Mouse (Mus musculus) midbrain, embryonic 11.5 days (tissue): ENCODE data around the gene Psg19. TPM values are rescaled to one million over a fixed set of nuclear protein-coding genes. Genes with fewer than 3 reads are reported as not detected.

Experiments
- ATAC-seq: fragments of 200-750 bp; cut with Nextera tagmentation; 2 replicates; pipeline ENCODE4 v1.8.0; 2017; ENCODE audit warnings: moderate TSS enrichment, moderate library complexity; ENCODE audit not compliant: low FRiP score
- DNase-seq: peaks from one replicate; pipeline ENCODE4 v3.0.0; 2015; ENCODE audit warnings: low spot score; ENCODE audit errors: missing footprints
- H3K27ac ChIP-seq: fragments of 300-500 bp; sonication (generic); 2 replicates; pipeline ENCODE4 v1.5.1; 2014; ENCODE audit warnings: low read depth, low read length
- H3K27me3 ChIP-seq: fragments of 300-500 bp; sonication (generic); 2 replicates; pipeline ENCODE4 v1.6.1; 2014; ENCODE audit warnings: mild to moderate bottlenecking, low read length, moderate library complexity, mixed read lengths; ENCODE audit not compliant: control insufficient read depth, insufficient read depth
- H3K36me3 ChIP-seq: fragments of 300-500 bp; sonication (generic); 2 replicates; pipeline ENCODE4 v1.6.1; 2014; ENCODE audit warnings: mild to moderate bottlenecking, low read length, moderate library complexity, mixed read lengths; ENCODE audit not compliant: control insufficient read depth, insufficient read depth
- H3K4me1 ChIP-seq: fragments of 300-500 bp; sonication (generic); 2 replicates; pipeline ENCODE4 v1.6.1; 2014; ENCODE audit warnings: low read length; ENCODE audit not compliant: control insufficient read depth, insufficient read depth
- H3K4me2 ChIP-seq: fragments of 300-500 bp; sonication (generic); 2 replicates; pipeline ENCODE4 v1.6.1; 2014; ENCODE audit warnings: mild to moderate bottlenecking, moderate library complexity
- H3K4me3 ChIP-seq: fragments of 300-500 bp; sonication (generic); 2 replicates; pipeline ENCODE4 v1.5.1; 2014; ENCODE audit warnings: low read depth, low read length
- H3K9ac ChIP-seq: fragments of 300-500 bp; sonication (generic); 2 replicates; pipeline ENCODE4 v1.6.1; 2014; ENCODE audit warnings: low read length
- H3K9me3 ChIP-seq: fragments of 300-500 bp; sonication (generic); 2 replicates; pipeline ENCODE4 v1.6.1; 2016; ENCODE audit warnings: low read length; ENCODE audit not compliant: control insufficient read depth
- WGBS: fragments of 180-500 bp; shearing (Covaris S2); extraction: QIAGEN DNeasy Blood & Tissue Kit; methylation state at CpG from one replicate; pipeline ENCODE4 v1.1.7; 2014; 5-methylcytosine and 5-hydroxymethylcytosine counted together
- polyA plus RNA-seq: library from polyadenylated mRNA; unstranded; fragments of >200 nt; fragmentation: Nextera tagmentation; extraction: Ambion mirVana; gene quantifications from 2 replicates; pipeline ENCODE4 v1.2.1, GENCODE M21; 2014

The Psg19 gene
- polyA plus RNA-seq, result not detected in 2 replicates

DNA sequence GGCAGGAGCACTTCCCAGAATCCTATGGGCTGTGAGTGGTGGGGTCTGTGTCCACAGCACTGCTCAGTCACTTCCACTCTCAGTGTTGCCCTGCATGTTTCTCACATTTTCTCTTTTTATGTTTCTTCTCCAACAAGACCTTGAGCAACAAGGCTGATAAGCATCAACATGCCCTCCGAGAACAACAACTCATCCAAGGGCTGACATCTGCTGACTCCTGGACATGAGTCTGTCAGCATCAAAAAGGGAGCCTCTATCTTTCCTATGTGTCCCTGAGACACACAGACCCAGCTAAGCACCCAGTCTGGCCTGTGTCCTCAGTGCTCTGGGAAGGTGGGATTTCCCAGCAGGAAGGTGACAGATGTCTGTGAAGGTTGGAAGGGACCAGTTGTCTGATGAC, at the start of gene Psg19:
Gene Psg19 (minus strand): TSS at position 101 of the 400 bp plus-strand sequence.
- H3K4me3 ChIP-seq, result no peak within 1 kb of the TSS
- H3K4me1 ChIP-seq, result no peaks in the 10 kb centered on the region

DNA sequence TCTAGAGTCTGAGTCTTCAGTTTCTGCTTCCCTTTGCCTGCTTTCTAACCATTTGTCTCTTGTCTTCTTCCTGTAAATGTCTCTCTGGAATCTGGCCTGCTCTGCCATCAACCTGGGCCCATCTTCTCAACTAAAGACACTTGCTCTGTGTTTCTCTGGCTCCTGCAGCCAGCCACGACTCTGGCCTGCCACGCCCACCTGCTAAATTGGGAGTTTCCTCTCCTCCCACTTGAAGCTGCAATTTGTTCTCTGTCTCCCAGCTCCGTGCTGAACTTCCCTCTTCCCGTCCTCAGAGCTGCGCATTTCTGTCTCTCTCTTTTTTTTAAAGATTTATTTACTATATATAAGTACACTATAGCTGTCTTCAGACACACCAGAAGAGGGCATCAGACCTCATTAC, 46.5 kb upstream of the Psg19 start:
- H3K27me3 ChIP-seq, result no peaks in the 10 kb centered on the region
- 55% methylated on average over 5 of the region's 5 CpGs for WGBS
- DNase-seq, result no peak
- H3K4me3 ChIP-seq, result no peak overlapping the region
- H3K9ac ChIP-seq, result no peak overlapping the region
- H3K4me2 ChIP-seq, result no peak overlapping the region
- ATAC-seq, result no peak
- H3K36me3 ChIP-seq, result no peaks in the 10 kb centered on the region
- no peaks in the 10 kb centered on the region for H3K9me3 ChIP-seq
- no peak overlapping the region for H3K27ac ChIP-seq
- H3K4me1 ChIP-seq, result peaks cover 3% of the 10 kb centered on the region; the same call in 1 of the 2 replicates

More for the DNA sequence above, at the start of gene Psg19:
- no peak within 1 kb of the TSS for H3K4me2 ChIP-seq
- DNase-seq (no peak), ATAC-seq (no peak)
- H3K9me3 ChIP-seq, result no peaks in the 10 kb centered on the region
- H3K27me3 ChIP-seq, result no peaks in the 10 kb centered on the region
- H3K9ac ChIP-seq, result no peak within 1 kb of the TSS
- no peaks in the 10 kb centered on the region for H3K36me3 ChIP-seq
- 91% methylated on average over 1 of the region's 1 CpGs for WGBS
- H3K27ac ChIP-seq, result no peak within 1 kb of the TSS

DNA sequence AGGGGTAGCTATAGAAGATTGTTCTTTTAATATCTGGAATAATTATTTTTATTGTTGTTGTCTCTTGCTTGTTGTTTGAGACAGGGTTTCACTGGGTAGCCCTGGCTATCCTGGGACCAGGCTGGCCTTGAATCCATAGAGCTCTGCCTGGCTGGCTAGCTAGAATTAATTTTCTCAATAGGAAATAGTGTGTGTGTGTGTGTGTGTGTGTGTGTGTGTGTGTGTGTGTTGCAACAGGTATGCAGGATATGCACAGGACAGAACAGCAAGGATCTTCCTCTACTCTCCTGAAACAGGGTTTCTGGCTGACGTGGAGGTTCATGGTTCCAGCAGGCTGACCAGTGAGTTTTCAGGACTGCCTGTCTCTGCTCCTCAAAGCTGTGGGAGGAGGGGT, 42.9 kb upstream of the Psg19 start:
- H3K9me3 ChIP-seq, result no peaks in the 10 kb centered on the region
- H3K4me2 ChIP-seq, result peak overlapping the region; percentile 32
- no peaks in the 10 kb centered on the region for H3K36me3 ChIP-seq
- DNase-seq, result no peak
- 65% methylated on average over 1 of the region's 1 CpGs for WGBS
- no peak overlapping the region for H3K4me3 ChIP-seq
- H3K4me1 ChIP-seq, result peaks cover 3% of the 10 kb centered on the region; the same call in 1 of the 2 replicates
- H3K27ac ChIP-seq, result no peak overlapping the region
- no peaks in the 10 kb centered on the region for H3K27me3 ChIP-seq
- peak; percentile 42; the same call in 1 of the 2 replicates for ATAC-seq
- H3K9ac ChIP-seq, result no peak overlapping the region

DNA sequence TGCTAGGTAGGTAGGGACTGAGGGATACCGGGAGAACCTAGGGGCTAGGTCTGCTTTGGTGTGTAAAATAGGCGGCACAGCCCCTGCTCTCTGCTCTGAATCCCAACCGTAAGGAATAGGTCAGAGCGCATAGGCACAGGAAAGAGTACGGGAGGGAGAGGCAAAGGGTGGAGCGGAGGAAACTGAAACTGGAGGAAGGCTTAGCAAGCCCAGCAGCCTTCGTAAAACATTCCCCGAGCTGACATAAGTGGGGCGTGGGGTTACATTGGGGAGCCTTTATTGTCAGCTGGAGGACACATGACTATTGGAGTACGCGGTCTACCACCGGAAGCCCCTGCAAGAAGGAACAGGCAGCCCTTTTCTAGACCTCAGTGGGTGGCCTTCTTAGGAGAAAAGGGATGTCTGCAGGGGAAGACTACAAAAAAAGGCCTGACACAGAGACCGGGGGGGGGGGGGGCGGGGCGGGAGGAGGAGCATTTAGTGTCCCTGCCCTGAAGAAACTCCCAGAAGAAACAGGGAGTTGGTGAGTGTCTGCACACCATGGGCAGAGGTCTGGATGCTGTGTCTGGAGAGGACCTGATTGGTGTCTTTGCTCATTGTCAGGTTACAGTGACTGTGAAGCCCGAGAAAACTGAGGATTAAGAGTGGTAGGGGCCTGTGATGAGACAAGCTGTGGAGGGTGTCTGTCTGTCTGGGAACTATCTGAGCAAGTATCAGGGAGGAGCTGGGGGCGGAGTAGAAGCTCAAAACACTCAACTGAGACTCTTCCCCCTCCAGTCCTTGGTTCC, 42.3 kb upstream of the Psg19 start:
- Histone ChIP-seq H3K4me2 (peak overlapping the region; percentile 53), H3K9me3 (no peaks in the 10 kb centered on the region), H3K27ac (no peak overlapping the region), H3K4me3 (peak overlapping the region; percentile 27; the same call in 1 of the 2 replicates), H3K36me3 (no peaks in the 10 kb centered on the region), H3K9ac (peak overlapping the region; percentile 62), H3K4me1 (peaks cover 3% of the 10 kb centered on the region; the same call in 1 of the 2 replicates), H3K27me3 (no peaks in the 10 kb centered on the region)
- 2% methylated on average over 15 of the region's 17 CpGs for WGBS
- peak; percentile 78 for ATAC-seq
- DNase-seq, result peak; percentile 92

DNA sequence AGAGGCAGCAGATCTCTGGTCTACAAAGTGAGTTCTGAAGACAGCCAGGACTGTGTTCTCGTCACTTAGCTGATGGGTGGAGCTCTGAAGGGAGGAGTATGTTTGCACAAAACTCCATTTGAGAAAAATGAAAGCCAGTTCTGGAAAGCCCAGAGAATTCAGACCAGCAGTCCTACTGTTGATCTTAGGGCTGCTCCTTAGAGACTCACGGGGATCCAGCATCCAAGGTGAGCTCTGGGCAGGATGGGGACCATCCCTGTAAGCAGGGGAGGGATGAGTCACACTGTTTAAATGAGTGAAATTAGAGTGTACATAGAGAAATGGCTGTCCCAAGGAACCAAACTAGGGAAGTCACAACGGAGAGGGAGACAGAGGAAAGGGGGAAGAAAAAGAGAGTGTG, 41.5 kb upstream of the Psg19 start, which contains the start of gene Mill2:
Gene Mill2 (plus strand): TSS at position 102 of the 400 bp plus-strand sequence.
- ATAC-seq, result peak; percentile 19; the same call in 1 of the 2 replicates
- WGBS, result 24% methylated on average over 3 of the region's 3 CpGs

DNA sequence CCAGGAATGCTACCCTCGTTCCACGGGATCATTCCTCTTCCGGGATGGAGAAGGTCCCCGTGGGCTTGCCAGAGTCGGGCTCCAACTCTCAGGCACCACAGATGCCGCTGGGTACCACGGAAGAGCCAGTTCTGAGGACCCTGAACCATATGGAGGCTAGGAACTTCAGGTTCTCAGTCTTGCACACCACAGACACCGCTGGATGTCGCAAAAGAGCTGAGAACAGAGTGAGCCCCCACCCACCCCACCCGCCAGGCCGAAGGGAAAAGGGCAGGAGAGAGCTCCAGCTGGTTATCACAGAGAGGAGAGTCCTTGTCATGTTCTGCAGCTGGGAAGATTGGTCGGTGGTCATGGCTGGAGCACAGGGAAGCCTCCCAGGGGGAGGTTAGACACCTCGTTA, 34.0 kb upstream of the Psg19 start:
- Histone ChIP-seq H3K27me3 (no peaks in the 10 kb centered on the region), H3K4me3 (no peak overlapping the region), H3K27ac (no peak overlapping the region), H3K9ac (no peak overlapping the region), H3K9me3 (no peaks in the 10 kb centered on the region), H3K4me2 (no peak overlapping the region), H3K36me3 (no peaks in the 10 kb centered on the region), H3K4me1 (no peaks in the 10 kb centered on the region)
- ATAC-seq (no peak), DNase-seq (no peak)
- WGBS, result 53% methylated on average over 13 of the region's 13 CpGs

More for the DNA sequence above, 41.5 kb upstream of the Psg19 start, which contains the start of gene Mill2:
- H3K27ac ChIP-seq, result no peak within 1 kb of the TSS
- H3K9ac ChIP-seq, result peak within 1 kb of the TSS; percentile 62
- H3K4me3 ChIP-seq, result peak within 1 kb of the TSS; percentile 27; the same call in 1 of the 2 replicates
- peaks cover 3% of the 10 kb centered on the region; the same call in 1 of the 2 replicates for H3K4me1 ChIP-seq
- no peaks in the 10 kb centered on the region for H3K27me3 ChIP-seq
- DNase-seq, result peak; percentile 81
- peak within 1 kb of the TSS; percentile 53 for H3K4me2 ChIP-seq
- no peaks in the 10 kb centered on the region for H3K36me3 ChIP-seq
- H3K9me3 ChIP-seq, result no peaks in the 10 kb centered on the region

DNA sequence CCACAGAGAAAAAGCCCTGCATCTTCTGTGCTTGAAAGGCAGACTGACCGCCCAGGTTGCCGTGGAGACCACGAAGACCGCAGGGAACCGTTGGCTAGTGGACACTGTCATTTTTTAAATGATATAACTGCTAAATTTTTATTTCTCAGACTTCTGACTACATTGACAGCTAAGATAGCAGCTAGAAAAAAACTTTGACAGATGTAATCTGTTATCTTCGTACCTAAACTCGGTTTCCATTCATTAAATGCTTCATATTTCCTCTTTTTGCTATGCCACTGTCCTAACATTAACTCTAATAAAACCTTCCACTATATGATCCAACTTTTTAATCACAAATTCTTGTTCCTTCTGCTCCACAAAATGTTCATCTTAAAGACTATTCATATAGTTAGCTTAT, 31.2 kb upstream of the Psg19 start:
- H3K36me3 ChIP-seq, result no peaks in the 10 kb centered on the region
- H3K4me2 ChIP-seq, result no peak overlapping the region
- DNase-seq (no peak), ATAC-seq (no peak)
- no peaks in the 10 kb centered on the region for H3K4me1 ChIP-seq
- no peak overlapping the region for H3K4me3 ChIP-seq
- WGBS, result 82% methylated on average over 7 of the region's 7 CpGs
- H3K27me3 ChIP-seq, result no peaks in the 10 kb centered on the region
- no peak overlapping the region for H3K27ac ChIP-seq
- no peak overlapping the region for H3K9ac ChIP-seq
- H3K9me3 ChIP-seq, result no peaks in the 10 kb centered on the region

DNA sequence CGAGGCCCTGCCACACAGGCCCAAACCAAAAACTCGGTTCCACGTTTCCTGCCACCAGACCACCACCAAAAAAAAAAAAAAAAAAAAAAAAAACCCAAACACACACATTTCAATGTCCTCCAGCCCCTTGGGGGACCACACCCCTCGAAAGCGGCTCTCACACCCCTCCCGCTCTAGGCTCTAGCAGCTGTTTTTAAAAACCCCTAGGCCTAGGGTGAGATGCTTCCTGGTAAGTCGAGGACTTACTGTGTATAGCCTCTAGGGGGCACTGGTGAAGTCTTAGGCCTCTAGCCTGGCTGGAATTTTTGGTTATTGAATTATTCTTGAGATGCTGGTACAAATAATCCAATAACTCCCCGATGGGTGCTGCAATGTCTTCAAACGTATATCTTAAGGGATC, 30.3 kb upstream of the Psg19 start:
- DNase-seq, result no peak

DNA sequence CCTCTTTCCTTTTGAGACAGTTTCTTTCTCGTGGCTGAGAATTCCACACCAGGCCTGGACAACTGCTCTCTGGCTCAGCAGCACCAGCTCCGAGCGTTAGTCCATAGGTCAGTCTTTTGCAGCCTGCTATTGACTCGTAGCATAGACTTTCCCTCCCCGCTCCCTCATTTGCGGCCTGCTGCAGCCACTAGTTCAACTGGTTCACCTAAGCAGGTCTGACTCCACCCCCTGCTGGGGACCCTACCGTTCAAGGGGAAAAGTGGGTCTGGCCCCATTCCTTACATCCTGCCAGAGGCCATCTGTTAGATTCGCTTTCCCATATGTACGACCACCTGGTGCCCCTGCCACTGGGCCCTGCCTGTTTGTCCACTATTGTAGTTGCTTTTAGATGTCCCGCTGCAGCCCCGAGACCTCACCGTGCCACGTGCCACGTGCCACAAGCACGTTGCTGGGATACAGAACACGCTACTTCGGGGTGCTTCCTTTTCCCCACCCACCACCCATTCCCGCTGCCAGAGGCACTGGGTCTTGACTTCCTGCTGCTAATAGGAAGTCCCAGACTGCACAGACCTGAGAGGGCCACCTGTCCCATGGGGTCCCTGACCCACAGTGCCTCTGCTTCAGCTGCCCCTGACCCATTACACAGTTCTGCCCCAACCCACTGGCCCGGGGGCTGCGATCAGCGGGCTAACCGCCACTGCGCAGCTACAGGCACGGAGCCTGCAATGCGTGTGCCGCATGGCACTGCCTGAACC, 29.6 kb upstream of the Psg19 start:
- H3K27ac ChIP-seq, result no peak overlapping the region
- H3K4me2 ChIP-seq, result no peak overlapping the region
- H3K4me1 ChIP-seq, result no peaks in the 10 kb centered on the region
- H3K36me3 ChIP-seq, result no peaks in the 10 kb centered on the region
- ATAC-seq (0 out of 2 replicates have a peak, but pooled peaks have one; percentile 38), DNase-seq (no peak)
- H3K27me3 ChIP-seq, result no peaks in the 10 kb centered on the region
- H3K9ac ChIP-seq, result no peak overlapping the region
- H3K9me3 ChIP-seq, result no peaks in the 10 kb centered on the region
- no peak overlapping the region for H3K4me3 ChIP-seq
- 66% methylated on average over 26 of the region's 26 CpGs for WGBS

More for the DNA sequence above, 30.3 kb upstream of the Psg19 start:
- H3K27ac ChIP-seq, result no peak overlapping the region
- no peaks in the 10 kb centered on the region for H3K27me3 ChIP-seq
- ATAC-seq, result no peak
- no peak overlapping the region for H3K4me3 ChIP-seq
- H3K4me1 ChIP-seq, result no peaks in the 10 kb centered on the region
- H3K9me3 ChIP-seq, result no peaks in the 10 kb centered on the region
- no peaks in the 10 kb centered on the region for H3K36me3 ChIP-seq
- 59% methylated on average over 9 of the region's 9 CpGs for WGBS
- H3K9ac ChIP-seq, result no peak overlapping the region
- H3K4me2 ChIP-seq, result no peak overlapping the region
